Comparison of ENCODE assay signal across 8 mouse cellular contexts in genomic region chr11:100527458-100528374, GRCm38 (mm10). TPM values are rescaled to one million over a fixed set of nuclear protein-coding genes. Genes with fewer than 3 reads are reported as not detected.
A peak's percentile ranks its signal among the peaks of the same experiment; 100 is the strongest.
DNase-seq lines count a peak whose midpoint lies in the region; ATAC-seq and TF ChIP-seq lines count a peak whose summit lies in the region.

Gene Acly, minus strand, starts transcription at chr11:100528000.

- H3K4me2 ChIP-seq in hindbrain, embryonic 13.5 days: peak within 1 kb of the TSS; percentile 90

- CTCF ChIA-PET in Patski (lab: Charles Lee): interaction anchor here (1.0 to 2.0 kb wide), 7 partner anchors 10 to 102 kb away, joined by 3 to 10 read pairs (median 4); no protein-coding TSS in a partner anchor

- peak within 1 kb of the TSS; percentile 94 for H3K9ac ChIP-seq in hindbrain, embryonic 13.5 days

- WGBS in hindbrain, embryonic 13.5 days: under 1% methylated on average over 52 of the region's 54 CpGs

- peak within 1 kb of the TSS; percentile 90 for H3K27ac ChIP-seq in hindbrain, embryonic 13.5 days

- in situ Hi-C loops in Patski (cut with MboI; ENCODE audit: low pct_unique_long_range_greater_than_20kb): no loop called here

- POLR2A ChIA-PET in Patski (lab: Charles Lee): interaction anchor here (1.2 to 2.5 kb wide), 6 partner anchors 10 to 19 kb away, joined by 4 to 15 read pairs (median 4); partner anchors contain the start of gene Ttc25

- no peak for TF ChIP-seq CTCF in Patski (IDR thresholded peaks at IDR 0.05)

- peak; percentile 93 for ATAC-seq in Patski
- peak; percentile 98 for ATAC-seq in hindbrain, embryonic 13.5 days (ENCODE audit: low FRiP score)

- no peaks in the 10 kb centered on the region for H3K9me3 ChIP-seq in hindbrain, embryonic 13.5 days

- H3K36me3 ChIP-seq in hindbrain, embryonic 13.5 days: peaks cover 11% of the 10 kb centered on the region

- no peaks in the 10 kb centered on the region for H3K27me3 ChIP-seq in Patski
- H3K27me3 ChIP-seq in hindbrain, embryonic 13.5 days: no peaks in the 10 kb centered on the region

- H3K4me1 ChIP-seq in hindbrain, embryonic 13.5 days (replicated peaks): peaks cover 44% of the 10 kb centered on the region

- peak; percentile 78 for DNase-seq in Patski (ENCODE audit: low read depth, low spot score)
- peak; percentile 99 to 100 for DNase-seq in cerebellum, postnatal 14 days
- DNase-seq in frontal cortex, postnatal 14 days (ENCODE audit: low spot score in 2 of 2): peak; percentile 97 to 99
- peak; percentile 93 for DNase-seq in layer of hippocampus, postnatal 25 days (ENCODE audit: extremely low spot score in 1 of 2, low spot score in 1 of 2)
- DNase-seq in lung, postnatal 25 days (ENCODE audit: low spot score): peak; percentile 99
- peak; percentile 99 for DNase-seq in retina, embryonic 14.5 days (ENCODE audit: low spot score)
- DNase-seq in thymus, postnatal 4 days: peak; percentile 100

- peak within 1 kb of the TSS; percentile 78 for H3K4me3 ChIP-seq in hindbrain, embryonic 13.5 days

RNA-seq across cellular contexts. Expression of gene Acly, which starts in this region (rescaled TPM):
- polyA plus RNA-seq in Patski (2021): 162 TPM
- polyA plus RNA-seq in hindbrain, embryonic 13.5 days (2015; fragmentation: Nextera tagmentation; extraction: Ambion mirVana): 255 and 257 TPM in 2 replicates
- 100 to 1,000 TPM; 107 to 112 TPM for total RNA-seq in layer of hippocampus, postnatal 25 days (2021)

Comparison
In these comparisons a context has a peak if more than half of its experiments do, and no peak if none do; other contexts are left out.
1. Peak in every context shown above with its lines: DNase-seq, ATAC-seq, H3K4me3 ChIP-seq and H3K27ac ChIP-seq.